Mouse (Mus musculus): ENCODE measurements around the gene Prmt6.

Gene Prmt6

DNA sequence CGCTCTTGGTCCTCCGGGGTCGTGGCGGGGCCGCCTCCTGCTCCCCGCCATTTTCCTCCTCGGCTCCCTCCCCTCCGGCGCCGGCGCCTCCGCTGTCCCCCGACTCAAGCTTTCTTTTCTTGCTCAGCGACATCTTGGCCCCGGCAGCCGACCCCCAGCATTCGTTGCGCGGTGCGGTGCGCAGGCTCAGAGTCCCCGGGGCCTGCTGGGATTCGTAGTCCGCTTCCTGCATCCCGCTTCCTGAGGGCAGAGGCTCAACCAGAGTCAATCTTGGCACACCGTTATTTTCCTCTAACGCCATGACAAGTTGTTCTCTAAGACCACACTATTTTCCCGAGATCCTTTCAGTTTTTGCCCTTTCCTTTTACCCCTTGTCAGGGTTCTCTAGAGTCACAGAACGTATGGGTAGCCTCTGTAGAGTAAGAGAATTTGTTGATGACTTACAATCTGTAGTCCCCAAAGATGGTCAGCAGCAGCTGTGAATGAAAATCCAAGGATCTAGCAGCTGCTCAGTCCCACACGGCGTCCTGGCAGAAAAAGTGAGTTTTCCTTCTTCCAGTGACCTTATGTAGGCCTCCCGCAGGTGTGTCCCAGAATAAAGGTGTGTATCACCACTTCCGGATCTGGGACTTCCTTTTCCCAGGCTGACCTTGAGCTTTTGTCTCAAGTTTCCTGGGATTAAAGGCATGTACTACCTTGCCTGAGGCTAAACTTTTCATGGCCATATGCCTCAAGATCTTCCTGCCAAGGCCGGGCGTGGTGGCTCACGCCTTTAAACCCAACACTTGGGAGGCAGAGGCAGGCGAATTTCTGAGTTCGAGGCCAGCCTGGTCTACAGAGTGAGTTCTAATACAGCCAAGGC is at the start of gene Prmt6:
Gene Prmt6 (minus strand): TSS at position 160 of the 862 bp plus-strand sequence.
- DNase-seq (ENCODE audit: low spot score in 2 of 2) = peak; percentile 90

DNA sequence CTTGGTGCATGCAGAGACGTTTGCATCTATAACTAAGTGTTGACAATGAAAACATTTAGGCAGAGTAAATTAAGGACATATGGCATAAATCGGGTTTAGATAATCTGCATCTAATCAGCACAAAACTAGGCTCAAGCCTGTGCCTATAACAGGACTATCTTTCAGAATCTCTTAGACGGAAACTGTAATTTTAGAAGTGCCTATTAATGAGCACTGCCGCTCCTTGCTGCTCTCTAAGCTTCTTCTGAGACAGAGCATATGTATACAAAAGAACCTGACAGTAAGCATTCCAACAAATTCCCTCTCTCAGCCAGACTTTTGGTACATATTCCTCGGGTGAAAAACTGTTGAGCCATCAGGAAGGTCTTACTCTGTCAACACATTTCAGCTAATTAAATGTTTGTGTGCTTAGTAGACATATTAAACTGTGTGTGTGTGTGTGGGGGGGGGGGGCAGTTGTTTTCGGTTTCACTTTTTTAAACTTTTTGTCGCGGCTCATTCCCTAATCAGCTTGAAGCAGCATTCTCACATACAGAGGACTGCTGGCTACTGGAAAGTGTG is 39.8 kb upstream of the Prmt6 start:
- no peak for DNase-seq (ENCODE audit: low spot score in 2 of 2)

DNA sequence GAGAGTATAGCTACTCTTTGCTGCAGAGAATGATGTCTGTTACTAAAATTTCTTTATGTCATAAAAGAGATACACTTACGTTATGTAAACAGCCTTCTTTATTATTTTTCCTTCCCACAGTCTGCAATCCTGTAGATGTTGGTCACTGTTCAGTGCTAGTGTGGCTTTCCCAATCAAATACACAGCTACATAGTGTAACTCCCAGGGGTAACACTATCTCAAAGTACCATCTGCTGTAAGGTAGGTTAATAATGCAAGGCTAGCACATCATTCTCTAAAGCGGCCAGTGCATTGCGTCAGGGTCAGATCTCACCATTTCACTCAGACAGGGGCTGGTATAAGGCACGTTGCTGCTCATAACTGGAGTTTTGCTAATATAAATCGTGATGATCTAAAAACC is 31.9 kb upstream of the Prmt6 start:
- no peak for DNase-seq (ENCODE audit: low spot score in 2 of 2)

DNA sequence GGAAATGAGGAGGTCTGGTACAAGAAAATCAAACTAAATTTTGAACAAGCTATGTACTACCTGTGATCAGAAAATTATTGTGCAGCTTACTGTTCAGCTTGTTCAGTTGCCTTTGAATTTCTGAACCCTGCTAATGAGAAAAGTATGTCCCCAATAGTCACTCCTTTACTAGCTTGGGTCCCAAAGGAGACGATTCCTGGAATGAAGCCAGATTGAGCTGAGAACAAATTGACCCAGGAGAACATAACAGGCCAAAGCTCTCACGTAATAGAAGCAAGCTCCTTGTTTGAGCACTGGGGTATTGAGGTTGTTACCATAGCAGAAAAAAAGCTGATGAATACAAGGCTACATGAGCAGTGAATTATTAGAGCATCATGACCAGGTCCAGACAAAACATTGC is 17.0 kb upstream of the Prmt6 start:
- no peak for DNase-seq (ENCODE audit: low spot score in 2 of 2)

DNA sequence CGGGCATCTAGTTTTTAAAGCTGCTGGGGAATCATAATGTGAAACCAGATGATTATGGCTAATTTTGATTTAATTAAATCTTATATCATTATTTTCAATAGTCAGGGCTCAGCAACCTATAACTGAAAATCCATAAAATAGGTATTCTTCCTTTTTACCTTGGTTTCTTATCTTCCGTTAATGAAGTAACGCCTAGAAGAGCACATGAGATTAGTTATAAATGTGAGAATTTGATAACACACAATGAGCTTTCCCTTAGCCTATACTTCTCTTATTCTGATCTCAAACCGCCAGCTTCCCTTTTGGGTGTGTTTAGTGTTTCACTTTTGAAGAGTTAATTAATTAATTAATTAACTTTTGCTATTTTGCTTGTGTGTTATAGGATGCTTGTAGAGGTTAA is 2.3 kb upstream of the Prmt6 start:
- no peak for DNase-seq (ENCODE audit: low spot score in 2 of 2)

DNA sequence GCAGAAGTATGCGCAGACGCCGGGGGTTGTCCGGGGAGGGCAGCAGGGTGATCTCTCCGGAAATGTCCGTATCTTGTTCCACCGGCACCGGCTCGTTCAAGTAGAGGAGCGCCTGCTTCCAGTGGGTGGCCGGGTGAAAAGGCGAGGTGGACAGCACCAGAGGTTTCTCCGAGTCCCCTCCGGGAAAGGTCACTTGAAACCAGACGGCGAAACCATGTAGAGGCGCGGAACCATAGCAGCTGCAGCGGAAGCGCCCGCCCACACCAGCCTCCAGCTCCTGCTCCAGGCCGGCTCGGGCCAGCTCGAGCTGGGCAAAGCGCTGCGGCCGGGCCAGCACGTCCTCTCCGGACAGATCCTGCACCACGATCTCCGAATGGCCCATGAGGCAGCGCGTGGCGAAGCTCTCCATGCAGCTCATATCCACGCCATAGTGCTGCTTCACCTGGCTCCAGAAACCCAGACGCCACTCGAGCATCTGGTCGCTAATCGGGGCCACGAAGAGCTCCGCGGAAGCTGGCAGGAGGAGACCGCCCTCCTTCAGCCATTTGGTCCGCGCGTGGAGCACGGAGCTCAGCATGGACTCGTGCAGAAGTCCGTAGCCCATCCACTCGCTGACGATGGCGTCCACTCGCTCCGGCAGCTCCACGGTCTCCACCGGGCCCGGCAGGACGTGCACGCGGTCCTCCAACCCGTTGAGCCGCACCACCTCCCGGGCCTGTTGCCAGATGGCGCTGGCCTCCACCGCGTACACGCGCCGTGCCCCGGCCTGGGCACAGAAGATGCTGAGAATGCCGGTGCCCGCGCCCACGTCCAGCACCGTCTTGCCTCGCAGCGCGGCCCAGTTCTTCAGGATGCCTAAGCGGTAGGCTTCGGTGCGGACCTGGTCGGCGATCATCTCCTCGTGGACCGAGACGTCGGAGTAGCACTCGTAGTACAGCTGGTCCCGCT is 633 bp downstream of the Prmt6 start:
- DNase-seq (ENCODE audit: low spot score in 2 of 2) = peak; percentile 60 to 68

DNA sequence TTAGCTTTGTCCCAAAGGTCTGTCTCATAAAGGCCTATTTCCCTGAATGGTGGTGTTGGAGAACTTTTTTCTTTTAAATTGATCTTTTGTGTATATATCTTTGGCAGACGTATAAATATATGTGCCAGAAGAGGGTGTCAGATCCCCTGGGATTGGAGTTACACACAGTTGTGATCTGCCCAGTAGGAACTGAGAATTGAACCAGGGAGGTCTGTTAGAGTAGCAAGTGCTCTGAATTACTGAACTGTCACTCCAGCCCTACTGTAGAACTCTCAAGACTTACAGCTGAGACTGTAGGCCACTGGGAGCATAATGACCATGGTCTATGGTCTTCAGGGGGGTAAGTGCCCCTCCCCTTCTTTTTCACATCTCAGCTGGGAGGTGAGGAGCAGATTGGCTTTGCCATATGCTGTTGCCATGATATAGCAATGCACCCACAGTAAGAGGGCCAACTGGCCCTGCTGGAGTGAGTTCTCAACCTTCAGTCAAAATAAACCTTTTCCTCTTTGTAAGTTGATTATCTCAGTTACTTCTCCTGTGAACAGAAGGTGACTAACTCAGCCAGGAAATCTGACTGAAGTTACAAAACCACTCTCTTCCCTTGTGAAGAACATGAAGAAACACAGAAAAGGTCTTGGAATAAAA is 13.9 kb downstream of the Prmt6 start:
- no peak for DNase-seq (ENCODE audit: low spot score in 2 of 2)
